Mouse (Mus musculus) kidney, postnatal 36 days (tissue): ENCODE results near the gene Dusp14.

ENCODE experiments used
- DNase-seq, 2 experiments: peaks; one replicate each; pipeline ENCODE4 v3.0.0; 2021 to 2022; ENCODE audit warnings: mixed read lengths in 2 of 2

Gene Dusp14

DNA sequence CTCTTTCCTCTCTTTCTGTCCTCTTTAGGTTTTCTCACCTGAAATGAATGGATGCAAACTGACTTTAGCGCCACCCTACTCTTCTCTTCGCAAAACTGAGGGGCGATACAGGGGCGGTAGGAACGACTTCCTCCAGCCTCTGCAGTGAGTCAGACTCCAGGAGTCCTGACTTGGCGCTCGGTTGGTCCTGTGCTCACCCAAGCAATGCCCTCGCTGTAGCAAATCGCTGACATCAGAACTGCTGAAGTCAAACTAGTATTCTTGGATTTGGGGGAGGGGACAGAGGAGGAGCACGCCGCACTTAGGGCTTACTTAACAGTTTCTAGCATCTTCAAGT is at the start of gene Dusp14:
Gene Dusp14 (minus strand): TSS at position 228 of the 337 bp plus-strand sequence.
- peak; percentile 72 to 80 for DNase-seq

DNA sequence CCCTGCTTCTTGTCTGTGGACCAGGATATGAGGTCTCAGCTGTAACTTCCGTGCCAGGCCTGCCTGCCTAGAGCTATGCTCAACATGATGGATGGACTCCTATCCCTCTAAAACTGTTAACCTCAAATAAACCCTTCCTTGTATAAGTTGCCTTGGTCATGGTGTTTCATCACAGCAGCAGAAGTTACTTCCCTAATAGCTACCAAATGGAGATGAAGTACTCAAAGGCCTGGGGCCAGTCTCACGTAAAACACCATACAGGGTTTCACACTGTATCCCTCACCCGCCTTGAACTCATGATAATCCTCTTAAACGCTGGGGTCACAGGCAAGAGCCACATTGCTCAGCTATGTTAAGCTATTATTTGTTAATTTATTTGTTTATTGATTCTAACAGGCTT is 48.4 kb upstream of the Dusp14 start:
- no peak for DNase-seq

DNA sequence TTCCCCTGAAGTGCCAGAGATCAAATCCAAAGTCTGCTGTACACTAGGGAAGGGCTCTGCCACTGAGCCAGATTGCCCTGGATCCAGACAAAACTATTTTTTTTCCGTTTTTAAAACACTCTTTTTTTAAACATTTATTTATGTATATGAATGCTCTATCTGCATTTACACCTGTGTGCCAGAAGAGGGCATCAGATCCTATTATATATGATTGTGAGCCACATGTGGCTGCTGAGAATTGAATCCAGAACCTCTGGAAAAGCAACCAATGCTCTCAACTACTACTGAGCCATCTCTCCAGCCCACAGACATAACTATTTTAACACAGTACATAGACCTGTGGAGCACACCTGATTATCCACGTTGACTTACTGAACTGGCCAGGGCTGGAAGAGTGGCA is 47.2 kb upstream of the Dusp14 start:
- DNase-seq, result no peak

GRCm38 (mm10) chr11:84115646-84116045 is 46.6 kb upstream of the Dusp14 start:
- no peak for DNase-seq

DNA sequence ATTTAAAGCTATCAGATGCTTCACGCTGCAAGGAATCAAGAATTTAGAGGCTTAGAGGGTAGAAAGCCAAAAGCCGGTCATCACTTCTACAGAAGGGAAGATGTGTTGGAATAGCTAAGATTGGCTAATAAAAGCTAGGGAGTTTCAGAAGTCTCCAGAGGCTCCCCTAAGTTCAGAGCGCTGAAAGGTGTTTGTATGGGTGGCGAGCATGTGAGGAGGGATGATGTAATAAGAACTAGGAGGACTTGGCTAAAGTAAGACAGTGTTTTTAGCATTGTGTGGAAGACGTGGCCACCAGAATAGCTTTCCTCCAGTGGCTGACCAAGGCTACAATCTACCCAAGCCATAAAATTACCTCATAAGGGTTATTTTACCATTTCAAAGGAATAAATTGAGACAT is 44.6 kb upstream of the Dusp14 start:
- DNase-seq, result no peak

GRCm38 (mm10) chr11:84107137-84107536 is 38.1 kb upstream of the Dusp14 start:
- DNase-seq, result no peak

DNA sequence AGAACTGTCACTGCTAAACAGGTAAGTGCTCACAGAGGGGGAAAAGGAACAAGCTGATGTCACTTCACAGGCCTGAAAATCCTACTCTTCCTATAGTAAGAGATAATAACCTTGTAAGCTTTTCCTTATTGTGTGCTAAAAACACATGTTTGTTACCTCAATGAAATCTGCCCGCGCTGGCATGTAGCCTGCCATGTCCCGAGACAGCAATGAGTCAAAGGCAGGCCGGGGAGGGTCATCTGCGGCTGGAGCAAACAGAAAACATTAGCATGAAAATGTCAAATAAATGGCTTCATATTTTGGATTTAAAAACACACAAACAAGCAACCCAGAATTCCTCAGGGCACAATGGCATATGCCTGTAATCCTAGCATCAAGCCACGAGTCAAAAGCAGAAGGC is 35.0 kb upstream of the Dusp14 start:
- DNase-seq, result no peak

GRCm38 (mm10) chr11:84101182-84101581 is 32.1 kb upstream of the Dusp14 start:
- no peak for DNase-seq

GRCm38 (mm10) chr11:84097251-84097998 is 28.4 kb upstream of the Dusp14 start:
- no peak for DNase-seq

DNA sequence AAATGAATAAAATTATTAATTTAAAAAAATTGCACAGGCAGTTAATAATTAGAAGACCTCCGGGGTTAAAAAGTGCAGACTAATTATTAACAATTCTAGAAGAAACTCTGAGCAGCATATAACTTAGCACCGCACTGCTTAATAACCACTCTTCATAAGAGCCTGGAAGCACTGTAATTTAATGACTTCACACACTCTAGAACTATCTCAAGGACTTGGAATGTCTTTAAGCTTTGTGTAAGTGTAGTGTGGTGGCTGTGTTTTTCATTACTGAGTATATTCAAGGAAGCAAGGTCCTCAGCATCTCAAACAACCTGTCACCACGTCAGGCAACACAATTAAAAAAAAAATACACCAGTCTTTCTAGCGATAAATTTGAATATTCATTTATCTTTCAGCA is 26.0 kb upstream of the Dusp14 start:
- DNase-seq, result no peak

GRCm38 (mm10) chr11:84090572-84090971 is 21.5 kb upstream of the Dusp14 start:
- DNase-seq, result no peak

- no peak for DNase-seq
These were observed 12.8 kb upstream of the Dusp14 start for GRCm38 (mm10) chr11:84081901-84082300.

GRCm38 (mm10) chr11:84080327-84080726 is 11.3 kb upstream of the Dusp14 start:
- DNase-seq, result no peak

GRCm38 (mm10) chr11:84079887-84080286 is 10.8 kb upstream of the Dusp14 start:
- no peak for DNase-seq

DNA sequence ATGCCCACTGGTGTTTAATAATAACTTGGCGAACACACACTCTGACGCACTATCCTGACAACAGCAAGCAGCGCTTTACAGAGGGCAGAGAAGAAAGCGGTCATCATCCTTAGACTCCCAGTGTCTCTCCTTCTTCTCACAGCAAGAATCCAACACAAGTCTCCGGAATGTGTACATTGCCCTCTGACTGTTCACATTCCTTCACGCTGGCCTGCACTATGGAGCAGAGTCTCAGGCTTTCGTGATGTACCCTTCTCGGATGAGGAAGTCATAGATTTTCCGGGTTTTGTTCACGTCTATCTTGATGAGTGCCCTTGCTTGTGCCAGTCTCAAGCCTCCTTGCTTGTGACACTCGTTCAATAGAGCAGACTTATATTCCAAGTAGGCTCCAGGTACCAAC is 10.3 kb upstream of the Dusp14 start:
- peak; percentile 15 to 30 for DNase-seq

- no peak for DNase-seq
These were observed 9.5 kb upstream of the Dusp14 start for GRCm38 (mm10) chr11:84078601-84079000.

GRCm38 (mm10) chr11:84077008-84077407 is 7.9 kb upstream of the Dusp14 start:
- no peak for DNase-seq

DNA sequence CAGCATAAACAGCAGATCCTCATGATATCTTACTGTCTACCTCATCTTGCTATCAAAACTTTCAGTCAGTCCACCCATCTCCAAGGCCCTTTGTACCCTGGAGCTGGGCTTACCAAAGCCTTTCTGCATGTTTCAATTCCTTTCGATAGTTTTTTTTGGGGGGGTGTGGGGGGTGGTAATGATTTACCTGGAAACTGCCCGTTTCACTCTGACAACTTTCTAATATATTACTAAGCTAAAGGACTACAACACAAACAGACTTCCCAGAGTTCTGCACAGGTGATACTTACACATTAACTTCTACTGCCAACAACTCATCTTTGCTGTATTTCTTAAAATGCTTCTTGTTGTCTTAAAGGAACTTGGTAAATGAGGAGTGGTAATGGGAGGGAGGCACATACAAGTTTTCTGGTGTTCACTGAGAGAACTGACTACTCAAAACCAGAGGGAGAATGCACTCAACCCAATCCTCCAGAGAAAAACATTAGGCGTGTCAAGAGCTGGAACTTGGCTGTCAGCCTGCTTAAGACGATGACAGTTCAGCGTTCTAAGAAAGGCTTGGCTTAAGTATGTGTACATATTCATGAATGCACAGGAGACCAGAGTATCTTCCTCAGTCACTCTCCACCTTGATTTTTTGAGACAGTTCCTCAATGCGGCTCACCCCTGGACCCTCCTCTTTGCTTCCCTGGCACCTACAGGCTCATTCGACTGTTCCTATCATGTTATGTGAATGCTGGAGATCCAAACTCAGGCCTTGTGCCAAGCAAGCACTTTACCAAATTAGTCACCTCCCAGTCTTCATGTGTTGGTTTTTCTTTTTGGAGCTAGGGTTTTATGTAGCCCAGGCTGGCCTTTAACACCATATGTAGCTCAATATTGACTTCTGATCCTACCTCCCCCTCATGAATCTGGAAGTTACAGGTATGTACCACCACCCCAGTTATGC is 5.0 kb upstream of the Dusp14 start:
- peak; percentile 63 to 68 for DNase-seq

DNA sequence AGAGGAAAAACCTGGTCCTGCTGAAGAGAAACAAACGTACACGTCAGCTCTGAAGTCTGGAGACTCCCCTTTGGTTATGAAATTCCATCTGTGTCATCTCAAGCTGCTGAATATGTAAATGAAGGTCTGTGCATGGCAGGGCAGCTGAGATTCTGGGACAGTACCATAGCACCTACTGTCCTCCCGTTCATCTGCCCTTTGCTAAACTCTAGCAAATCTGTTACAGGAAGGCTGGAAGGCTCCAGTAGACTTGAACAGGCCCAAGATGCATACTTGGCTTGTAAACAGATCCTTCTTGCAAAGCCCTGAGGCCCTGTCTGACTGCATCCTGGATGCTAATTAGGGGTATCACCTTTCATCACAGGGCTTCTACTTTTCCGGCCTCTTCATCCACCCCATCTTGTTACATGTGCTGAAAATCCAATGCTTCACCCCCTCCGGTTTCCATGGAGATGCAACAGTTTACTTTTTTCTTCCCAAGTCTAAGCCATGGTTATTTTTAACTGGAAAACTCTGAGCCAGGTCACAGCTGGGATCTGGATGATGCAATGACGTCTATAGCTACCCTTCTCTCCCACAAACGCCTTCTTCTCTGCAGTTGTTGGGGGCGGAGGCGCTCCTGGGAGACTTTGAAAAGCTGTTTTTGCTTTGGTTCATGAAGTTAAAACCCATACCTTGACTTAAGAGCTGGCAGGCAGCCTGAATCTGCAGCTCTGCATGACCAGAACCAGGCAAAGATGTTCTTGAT is 4.0 kb upstream of the Dusp14 start:
- peak in 1 of 2 experiments; percentile 36 for DNase-seq

DNA sequence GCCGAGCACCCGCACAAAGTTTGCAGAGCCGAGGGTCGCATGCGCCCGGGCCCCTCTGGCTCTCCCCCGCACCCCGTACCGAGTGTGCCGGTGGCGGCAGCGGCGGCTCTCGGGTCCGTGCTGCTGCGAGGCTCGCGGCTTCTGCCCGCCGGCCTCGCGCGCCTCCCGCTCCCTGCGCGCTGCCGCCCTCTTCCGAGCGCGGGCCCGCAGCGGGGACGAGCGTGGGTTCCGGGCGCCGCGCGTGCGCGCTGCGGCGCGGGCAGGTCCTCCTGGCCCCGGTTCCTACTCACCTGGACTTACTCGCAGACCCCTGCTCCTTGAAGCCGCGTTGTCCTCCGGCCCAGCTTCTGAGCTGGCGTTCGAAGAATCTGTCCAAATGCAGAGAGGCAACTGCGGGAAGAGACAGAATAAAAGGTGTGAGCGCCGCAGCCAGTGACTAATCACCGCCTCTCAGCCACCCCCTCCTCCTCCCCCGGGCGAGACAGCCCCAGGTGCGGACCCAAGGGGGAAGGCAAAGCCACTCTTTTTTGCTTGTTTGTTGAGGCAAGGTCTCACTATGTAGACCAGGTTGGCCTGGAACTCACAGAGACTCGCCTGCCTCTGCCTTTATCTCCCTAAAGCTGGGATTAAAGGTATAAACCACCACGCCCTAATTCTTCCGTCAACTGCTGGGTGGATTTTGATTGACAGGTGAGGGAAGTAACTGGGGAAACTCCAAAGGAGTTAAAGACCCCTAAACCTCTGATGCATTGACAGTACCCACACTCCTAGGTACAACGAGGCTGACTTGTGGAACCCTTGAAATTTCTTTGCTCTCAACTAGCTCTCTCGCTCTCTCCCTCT is 649 bp downstream of the Dusp14 start:
- DNase-seq, result peak; percentile 45 to 79

DNA sequence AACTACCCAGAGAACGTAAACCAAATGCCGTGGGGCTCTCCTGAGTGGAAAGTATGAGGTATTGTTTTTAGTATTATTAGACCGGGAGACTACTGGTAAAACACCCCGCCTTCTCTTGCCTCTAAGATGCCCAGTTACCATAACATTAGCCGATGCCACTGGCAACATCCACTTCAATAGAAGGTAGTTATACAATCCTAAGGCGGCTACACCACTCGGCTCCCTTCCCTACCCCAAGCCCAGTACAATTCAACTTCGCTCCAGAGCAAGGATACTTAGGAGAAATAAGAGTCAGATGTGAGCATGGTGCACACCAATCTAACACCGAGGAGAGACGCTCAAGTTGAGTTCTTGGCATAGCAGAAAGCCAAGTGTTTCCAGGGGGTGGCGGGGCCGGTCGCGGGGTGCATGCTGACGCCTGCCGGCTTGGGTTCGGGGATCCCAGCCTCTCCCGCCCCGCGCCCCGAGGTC is 1.3 kb downstream of the Dusp14 start:
- DNase-seq, result no peak
